Mouse (Mus musculus) right cerebral cortex, postnatal 14 days (tissue): ENCODE measurements at regions not wholly inside any gene's neighbourhood (a gene's known extent, or its start where the extent isn't known, plus 50 kb on each side); places are given as distances from the start of the nearest gene placed in this dataset.

Experiments used
- DNase-seq: peaks from one replicate; pipeline ENCODE4 v3.0.0; 2022

DNA sequence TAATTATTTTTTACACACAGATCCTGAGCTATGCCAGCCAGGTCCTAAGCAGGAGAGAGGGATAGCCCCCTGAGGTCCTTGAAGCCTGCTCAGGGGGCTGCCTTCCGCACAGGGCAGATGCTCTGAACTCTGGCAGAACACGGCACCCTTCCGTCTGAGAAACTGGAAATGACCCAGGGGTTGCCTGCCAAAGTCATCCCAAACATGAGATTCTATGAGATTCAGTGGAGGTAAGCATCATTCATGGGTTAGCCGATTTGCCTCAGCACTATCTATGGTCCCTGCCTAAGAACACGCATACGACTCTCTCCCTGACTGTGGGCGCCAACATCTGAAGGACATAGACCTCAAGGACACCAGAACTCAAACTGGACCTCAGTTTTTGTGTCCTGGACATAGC lies 152.8 kb downstream of the Bcl11b start:
- DNase-seq: no peak

DNA sequence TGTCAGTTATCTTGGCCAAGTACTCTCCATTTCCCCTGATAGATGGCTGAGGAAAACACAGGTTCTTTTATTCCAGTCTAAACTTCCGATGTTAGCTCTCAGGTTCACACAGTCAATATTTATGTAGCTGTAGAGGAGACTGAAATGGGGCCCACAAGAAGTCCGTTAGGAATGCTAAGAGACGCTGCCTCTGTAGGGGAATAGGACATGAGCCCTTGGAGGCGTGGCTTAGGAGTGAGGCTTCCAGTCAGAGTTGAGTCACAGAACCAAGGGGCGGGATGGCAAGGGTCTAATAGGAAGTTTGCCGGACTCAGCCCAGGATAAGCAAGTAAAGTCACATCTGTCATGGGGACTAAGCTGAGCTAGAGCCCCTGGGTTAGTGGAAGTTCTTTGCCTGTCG lies 150.5 kb downstream of the Bcl11b start:
- no peak for DNase-seq

DNA sequence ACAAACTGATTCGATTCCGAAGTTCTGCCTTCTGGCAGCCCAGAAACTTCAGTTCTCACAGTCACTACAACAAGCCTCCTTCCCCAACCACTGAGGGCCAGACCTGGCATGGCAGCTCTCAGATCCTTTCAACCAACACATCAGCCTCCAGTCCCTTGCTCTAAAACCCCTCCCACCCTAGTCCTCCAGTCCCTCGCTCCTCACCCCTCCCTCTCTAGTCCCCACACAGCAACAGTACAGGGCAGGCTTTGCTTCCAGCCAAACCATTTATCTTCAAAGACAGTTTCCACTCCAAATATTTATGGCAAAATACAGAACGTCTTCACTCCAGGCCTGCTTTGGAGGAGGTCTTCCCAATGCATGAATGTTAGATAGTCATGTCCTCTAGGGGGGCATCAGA lies 147.9 kb downstream of the Bcl11b start:
- no peak for DNase-seq

DNA sequence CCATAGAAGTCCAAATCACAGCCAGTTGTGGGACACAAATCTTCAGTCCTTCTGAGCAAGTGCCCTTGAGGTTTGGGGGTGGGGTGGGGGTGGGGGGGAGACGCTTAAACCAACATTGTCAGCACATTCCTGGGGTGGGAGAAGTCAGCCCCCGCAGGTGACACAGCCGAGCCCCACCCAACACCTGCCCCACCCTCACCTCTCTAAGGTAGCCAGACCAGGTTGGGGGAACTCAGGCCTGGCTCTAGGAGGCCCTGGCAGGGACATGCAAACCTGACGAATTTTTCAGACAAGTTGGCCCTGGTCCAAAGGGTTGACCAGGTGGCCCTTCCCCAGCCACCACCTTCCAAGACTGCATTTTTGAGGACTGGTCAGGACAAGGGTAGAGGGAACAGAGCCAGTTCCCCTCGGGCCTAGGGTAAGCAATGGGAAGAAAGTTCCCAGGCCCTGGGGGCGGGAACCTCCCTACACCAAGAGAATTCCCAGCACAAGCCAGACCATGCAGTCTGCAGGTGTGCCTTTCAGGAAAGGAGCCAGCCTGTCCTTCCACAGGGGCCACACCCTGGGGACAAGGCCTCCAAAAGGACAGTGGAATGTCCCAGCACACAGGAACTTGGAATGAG lies 146.9 kb downstream of the Bcl11b start:
- DNase-seq: no peak

DNA sequence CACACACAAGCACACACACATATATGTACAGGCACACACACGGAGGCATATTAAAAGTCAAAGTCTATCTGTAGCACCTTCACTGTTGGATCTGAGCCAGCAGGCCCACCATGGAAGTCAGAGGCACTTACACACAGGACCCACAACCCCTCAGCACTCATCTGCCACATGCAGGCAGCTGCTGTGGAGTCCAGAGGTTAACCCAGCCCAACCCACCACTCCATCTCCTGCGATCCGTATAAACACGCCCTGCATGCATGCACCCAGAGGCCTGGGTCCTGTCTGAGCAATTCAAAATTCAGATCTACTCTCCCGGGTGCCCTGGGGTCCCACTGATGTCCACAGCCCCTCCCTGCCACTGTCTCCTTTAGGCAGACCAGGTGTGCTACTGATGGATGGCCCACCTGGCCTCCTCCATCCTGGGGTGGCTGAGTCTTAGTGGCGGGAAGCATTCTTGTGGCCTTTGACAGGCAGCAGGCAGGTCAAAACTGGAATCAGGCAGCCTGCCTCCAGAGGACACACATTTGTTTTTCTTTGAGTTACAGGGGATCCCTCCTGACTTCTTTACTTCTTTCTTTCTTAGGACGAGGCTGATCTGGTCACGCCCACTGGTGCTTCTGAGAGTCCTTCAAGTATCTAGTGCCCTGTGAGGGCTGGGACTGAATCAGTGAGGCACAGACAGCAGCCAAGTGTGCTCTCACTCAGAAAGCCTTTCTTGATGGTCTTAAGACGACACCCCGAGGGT lies 144.7 kb downstream of the Bcl11b start:
- DNase-seq: no peak

DNA sequence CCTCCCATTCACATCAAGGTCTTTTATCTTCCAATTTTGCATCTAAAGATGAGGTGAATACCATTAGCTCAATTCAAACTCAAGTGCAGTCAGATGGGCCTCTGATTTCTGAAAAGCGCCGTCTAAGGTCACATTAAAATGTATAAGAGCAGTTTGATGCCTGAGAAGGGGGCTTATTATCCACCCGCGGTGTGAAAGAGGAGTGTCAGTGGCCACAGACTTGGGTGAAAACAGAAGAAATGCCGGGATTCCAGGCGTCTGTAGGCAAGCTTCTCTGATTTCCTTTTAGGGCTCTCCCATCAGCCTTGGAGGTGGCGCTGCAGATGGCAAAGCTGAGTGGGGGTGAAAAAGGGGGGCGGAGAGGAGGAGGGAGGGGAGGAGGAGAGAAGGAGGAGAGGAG lies 143.7 kb downstream of the Bcl11b start:
- no peak for DNase-seq

DNA sequence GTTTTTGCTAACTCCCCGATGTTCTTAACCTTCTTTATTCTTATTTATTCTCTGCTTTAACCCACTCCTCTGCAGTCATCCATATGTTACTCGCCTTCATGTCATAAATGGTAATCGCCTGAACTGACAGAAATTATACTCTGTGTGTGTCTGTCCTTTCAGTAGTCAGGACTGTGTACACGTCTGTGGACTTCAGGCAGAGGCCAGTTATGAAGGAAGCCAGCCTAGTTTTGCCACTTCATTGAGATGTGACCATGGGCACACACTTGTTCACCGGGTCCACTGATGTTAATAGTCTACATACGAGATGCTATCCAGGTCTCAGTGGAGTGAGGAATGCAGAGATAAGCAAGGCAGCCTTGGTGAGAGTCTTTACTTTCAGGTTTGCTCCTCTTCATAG lies 143.0 kb downstream of the Bcl11b start:
- no peak for DNase-seq
